8 mouse cellular contexts compared by ENCODE assay signal in the genomic region with DNA sequence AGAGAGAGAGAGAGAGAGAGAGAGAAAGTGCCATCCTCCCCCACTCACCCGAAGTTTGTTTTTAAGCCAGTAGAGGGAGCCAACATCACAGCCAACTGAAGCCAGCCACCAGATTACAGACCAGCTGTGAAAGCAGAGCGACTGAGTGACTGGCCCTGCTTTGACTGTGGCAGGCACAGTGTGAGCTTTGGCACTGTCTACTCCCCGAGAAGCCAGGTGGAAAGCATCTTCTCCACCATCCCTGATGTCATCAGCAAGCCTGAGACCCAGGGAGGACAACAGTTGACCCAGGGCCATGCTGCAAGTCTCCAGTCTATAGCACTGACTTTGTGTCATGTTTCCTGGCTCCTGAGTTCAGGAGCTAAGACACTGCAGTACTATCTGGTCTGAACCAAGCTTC. TPM values are rescaled to one million over a fixed set of nuclear protein-coding genes. Genes with fewer than 3 reads are reported as not detected.
DNase-seq lines count a peak whose midpoint lies in the region; ATAC-seq and TF ChIP-seq lines count a peak whose summit lies in the region.

No protein-coding gene starts in this region.

- H3K36me3 ChIP-seq in forebrain, embryonic 10.5 days (replicated peaks) = peaks cover 4% of the 10 kb centered on the region; the same call in 1 of the 2 replicates
- peaks cover 11% of the 10 kb centered on the region for H3K36me3 ChIP-seq in heart, embryonic 15.5 days
- no peaks in the 10 kb centered on the region for H3K36me3 ChIP-seq in liver, adult 2 months (ENCODE audit: control insufficient read depth, insufficient read depth, low read length)

- peak; percentile 39; the same call in 1 of the 2 replicates for TF ChIP-seq CTCF in bone marrow macrophage, adult 2 months (IDR thresholded peaks at IDR 0.05; ENCODE audit: low read depth, low read length)
- peak; percentile 78 for TF ChIP-seq CTCF in liver, adult 2 months (IDR thresholded peaks at IDR 0.05; ENCODE audit: low read depth, low read length)

- H3K4me2 ChIP-seq in heart, embryonic 15.5 days = no peak overlapping the region

- H3K9me3 ChIP-seq in forebrain, embryonic 10.5 days = no peaks in the 10 kb centered on the region
- no peaks in the 10 kb centered on the region for H3K9me3 ChIP-seq in heart, embryonic 15.5 days (replicated peaks)

- H3K79me2 ChIP-seq in liver, adult 2 months (ENCODE audit: control insufficient read depth, insufficient read depth, low read length) = no peaks in the 10 kb centered on the region

- no peak overlapping the region for H3K27ac ChIP-seq in bone marrow macrophage, adult 2 months (ENCODE audit: insufficient read depth, low read depth, low read length)
- H3K27ac ChIP-seq in forebrain, embryonic 10.5 days = peak overlapping the region; percentile 68; the same call in 1 of the 2 replicates
- no peak overlapping the region for H3K27ac ChIP-seq in heart, embryonic 15.5 days
- H3K27ac ChIP-seq in liver, adult 2 months (replicated peaks; ENCODE audit: insufficient read depth, low read depth, low read length) = no peak overlapping the region

- peak; percentile 43 for DNase-seq in CD4-positive, CD25-positive, alpha-beta regulatory T cell, adult 2 months (ENCODE audit: low read depth, low spot score)
- peak; percentile 72 for DNase-seq in forebrain, embryonic 10.5 days (ENCODE audit: extremely low spot score, low spot score)
- DNase-seq in kidney, postnatal 10 days = peak; percentile 82
- peak; percentile 72 for DNase-seq in liver, adult 2 months (ENCODE audit: extremely low read depth, low read depth, low spot score)
- peak; percentile 70 for DNase-seq in neural tube, embryonic 10.5 days (ENCODE audit: extremely low spot score, low spot score)
- DNase-seq in testis, postnatal 10 days (ENCODE audit: low spot score) = peak; percentile 76

- peaks cover 2% of the 10 kb centered on the region; the same call in 1 of the 2 replicates for H3K4me1 ChIP-seq in bone marrow macrophage, adult 2 months (ENCODE audit: control insufficient read depth, insufficient read depth, low read length)
- H3K4me1 ChIP-seq in forebrain, embryonic 10.5 days = peaks cover 35% of the 10 kb centered on the region
- H3K4me1 ChIP-seq in heart, embryonic 15.5 days (replicated peaks) = peaks cover 6% of the 10 kb centered on the region; the same call in 1 of the 2 replicates
- peaks cover 3% of the 10 kb centered on the region; the same call in 1 of the 2 replicates for H3K4me1 ChIP-seq in liver, adult 2 months (ENCODE audit: control insufficient read depth, insufficient read depth, low read length)

- TF ChIP-seq POLR2A in bone marrow macrophage, adult 2 months (IDR thresholded peaks at IDR 0.05; ENCODE audit: borderline replicate concordance, low read depth, low read length) = no peak
- TF ChIP-seq POLR2A in liver, adult 2 months (IDR thresholded peaks at IDR 0.05; ENCODE audit: extremely low read depth, insufficient read depth, low read length) = no peak

- H3K27me3 ChIP-seq in forebrain, embryonic 10.5 days (ENCODE audit: poor library complexity, severe bottlenecking) = no peaks in the 10 kb centered on the region
- H3K27me3 ChIP-seq in heart, embryonic 15.5 days = no peaks in the 10 kb centered on the region
- H3K27me3 ChIP-seq in liver, adult 2 months (ENCODE audit: control insufficient read depth, insufficient read depth, low read length) = no peaks in the 10 kb centered on the region

- 4% methylated on average over 3 of the region's 3 CpGs for WGBS in forebrain, embryonic 10.5 days
- WGBS in heart, embryonic 15.5 days = 0% methylated on average over 3 of the region's 3 CpGs
- WGBS in liver, adult 2 months = 0% methylated on average over 3 of the region's 3 CpGs

- ATAC-seq in heart, embryonic 15.5 days (replicated peaks; ENCODE audit: insufficient number of reproducible peaks, insufficient read depth, low FRiP score, low read depth) = peak; percentile 51; the same call in 1 of the 2 replicates

- H3K9ac ChIP-seq in heart, embryonic 15.5 days = no peak overlapping the region
- H3K9ac ChIP-seq in liver, adult 2 months (ENCODE audit: low read depth, low read length) = no peak overlapping the region

- H3K4me3 ChIP-seq in bone marrow macrophage, adult 2 months (ENCODE audit: insufficient read depth, low read length) = no peak overlapping the region
- H3K4me3 ChIP-seq in forebrain, embryonic 10.5 days = no peak overlapping the region
- no peak overlapping the region for H3K4me3 ChIP-seq in heart, embryonic 15.5 days
- no peak overlapping the region for H3K4me3 ChIP-seq in liver, adult 2 months (ENCODE audit: insufficient read depth, low read depth, low read length)

RNA-seq across cellular contexts. Expression of gene Zp2, which starts 20.2 kb away (rescaled TPM):
- polyA plus RNA-seq in bone marrow macrophage, adult 2 months (2012; ENCODE audit: insufficient read depth, insufficient read length, missing spikeins) = not detected in 2 replicates
- polyA plus RNA-seq in forebrain, embryonic 10.5 days (2016; fragmentation: Nextera tagmentation; extraction: Ambion mirVana) = not detected in 2 replicates
- 0.06 and 0.14 TPM in 2 replicates for polyA plus RNA-seq in heart, embryonic 15.5 days (2015; fragmentation: Nextera tagmentation; extraction: Ambion mirVana)
- total RNA-seq in liver, adult 2 months (2014; rRNA removed) = not detected in 2 replicates
- polyA plus RNA-seq in liver, adult 2 months (2012; rRNA removed) = not detected in 2 replicates

RNA-seq across cellular contexts. Expression of gene Tmem159, which starts 22.7 kb away (rescaled TPM):
- polyA plus RNA-seq in bone marrow macrophage, adult 2 months (2012; ENCODE audit: insufficient read depth, insufficient read length, missing spikeins) = 30.6 and 33.7 TPM in 2 replicates
- 16.2 and 18.4 TPM in 2 replicates for polyA plus RNA-seq in forebrain, embryonic 10.5 days (2016; fragmentation: Nextera tagmentation; extraction: Ambion mirVana)
- 24.1 and 27.3 TPM in 2 replicates for polyA plus RNA-seq in heart, embryonic 15.5 days (2015; fragmentation: Nextera tagmentation; extraction: Ambion mirVana)
- total RNA-seq in liver, adult 2 months (2014; rRNA removed) = 3.0 and 3.5 TPM in 2 replicates
- polyA plus RNA-seq in liver, adult 2 months (2012; rRNA removed) = 1.8 and 3.2 TPM in 2 replicates

RNA-seq across cellular contexts. Expression of gene Dnah3, which starts 29.8 kb away (rescaled TPM):
- not detected in 2 replicates for polyA plus RNA-seq in bone marrow macrophage, adult 2 months (2012; ENCODE audit: insufficient read depth, insufficient read length, missing spikeins)
- 0.05 TPM in 1 of 2 replicates, not detected in the other for polyA plus RNA-seq in forebrain, embryonic 10.5 days (2016; fragmentation: Nextera tagmentation; extraction: Ambion mirVana)
- polyA plus RNA-seq in heart, embryonic 15.5 days (2015; fragmentation: Nextera tagmentation; extraction: Ambion mirVana) = 0.08 and 0.22 TPM in 2 replicates
- not detected in 2 replicates for total RNA-seq in liver, adult 2 months (2014; rRNA removed)
- not detected in 2 replicates for polyA plus RNA-seq in liver, adult 2 months (2012; rRNA removed)

RNA-seq across cellular contexts. Expression of gene Anks4b, which starts 48.8 kb away (rescaled TPM):
- not detected in 2 replicates for polyA plus RNA-seq in bone marrow macrophage, adult 2 months (2012; ENCODE audit: insufficient read depth, insufficient read length, missing spikeins)
- 0.05 TPM in 2 replicates for polyA plus RNA-seq in forebrain, embryonic 10.5 days (2016; fragmentation: Nextera tagmentation; extraction: Ambion mirVana)
- not detected in 2 replicates for polyA plus RNA-seq in heart, embryonic 15.5 days (2015; fragmentation: Nextera tagmentation; extraction: Ambion mirVana)
- total RNA-seq in liver, adult 2 months (2014; rRNA removed) = 36.0 and 40.0 TPM in 2 replicates
- 15.8 and 17.0 TPM in 2 replicates for polyA plus RNA-seq in liver, adult 2 months (2012; rRNA removed)
